Mouse (Mus musculus) bone marrow macrophage, adult 2 months (primary cell): Measurements from ENCODE around the gene 2900092C05Rik. TPM values are rescaled to one million over a fixed set of nuclear protein-coding genes. Genes with fewer than 3 reads are reported as not detected.
A peak's percentile ranks its signal among the peaks of the same experiment; 100 is the strongest.

Experiments used
- H3K27ac ChIP-seq: 2 replicates; pipeline ENCODE4 v1.5.1; 2012; ENCODE audit warnings: low read depth, low read length; ENCODE audit not compliant: insufficient read depth
- H3K4me1 ChIP-seq: 2 replicates; pipeline ENCODE4 v1.6.1; 2012; ENCODE audit warnings: low read length; ENCODE audit not compliant: control insufficient read depth, insufficient read depth
- H3K4me3 ChIP-seq: 2 replicates; pipeline ENCODE4 v1.5.1; 2012; ENCODE audit warnings: mild to moderate bottlenecking, low read length, moderate library complexity; ENCODE audit not compliant: insufficient read depth
- CTCF ChIP-seq: IDR thresholded peaks from 2 replicates; pipeline ENCODE4 v1.5.1; 2012; ENCODE audit warnings: low read depth, mild to moderate bottlenecking, low read length, moderate library complexity
- POLR2A ChIP-seq: IDR thresholded peaks from 2 replicates; pipeline ENCODE4 v1.6.1; 2012; ENCODE audit warnings: mild to moderate bottlenecking, low read depth, low read length, borderline replicate concordance
- polyA plus RNA-seq: library from polyadenylated mRNA; stranded (reverse); fragments of >200 nt; gene quantifications from 2 replicates; pipeline ENCODE4 v1.2.4, GENCODE M21; 2012; ENCODE audit not compliant: missing spikeins, insufficient read depth, insufficient read length

The 2900092C05Rik gene
- polyA plus RNA-seq, result not detected in 2 replicates

GRCm38 (mm10) chr7:12512217-12512616 lies at the start of gene 2900092C05Rik:
TSS of gene 2900092C05Rik (plus strand) at chr7:12512517.
- TF ChIP-seq POLR2A, result no peak
- Histone ChIP-seq H3K4me3 (no peak within 1 kb of the TSS), H3K27ac (no peak within 1 kb of the TSS), H3K4me1 (no peaks in the 10 kb centered on the region)

- no peak within 1 kb of the TSS for H3K27ac ChIP-seq
Observed at GRCm38 (mm10) chr7:12478158-12479008, 33.9 kb upstream of the 2900092C05Rik start, which contains the start of gene Zfp606. TSS of gene Zfp606 (plus strand) at chr7:12478293.

GRCm38 (mm10) chr7:12479009-12479346 lies 33.3 kb upstream of the 2900092C05Rik start:
- H3K27ac ChIP-seq, result no peak overlapping the region
- peak overlapping the region; percentile 88 for H3K4me3 ChIP-seq
- peaks cover 5% of the 10 kb centered on the region; the same call in 1 of the 2 replicates for H3K4me1 ChIP-seq
- TF ChIP-seq CTCF (no peak), POLR2A (no peak)

More at GRCm38 (mm10) chr7:12478158-12479008, 33.9 kb upstream of the 2900092C05Rik start, which contains the start of gene Zfp606:
- Histone ChIP-seq H3K4me1 (peaks cover 5% of the 10 kb centered on the region; the same call in 1 of the 2 replicates), H3K4me3 (peak within 1 kb of the TSS; percentile 88)
- TF ChIP-seq CTCF (no peak), POLR2A (no peak)

GRCm38 (mm10) chr7:12479525-12479924 lies 32.8 kb upstream of the 2900092C05Rik start:
- no peak overlapping the region for H3K27ac ChIP-seq
- H3K4me3 ChIP-seq, result peak overlapping the region; percentile 88
- TF ChIP-seq CTCF (no peak), POLR2A (no peak)
- peaks cover 5% of the 10 kb centered on the region; the same call in 1 of the 2 replicates for H3K4me1 ChIP-seq

GRCm38 (mm10) chr7:12483771-12484170 lies 28.5 kb upstream of the 2900092C05Rik start:
- Histone ChIP-seq H3K4me1 (peaks cover 5% of the 10 kb centered on the region; the same call in 1 of the 2 replicates), H3K4me3 (no peak overlapping the region), H3K27ac (no peak overlapping the region)
- TF ChIP-seq POLR2A (no peak), CTCF (no peak)

GRCm38 (mm10) chr7:12485956-12486355 lies 26.4 kb upstream of the 2900092C05Rik start:
- Histone ChIP-seq H3K27ac (no peak overlapping the region), H3K4me3 (no peak overlapping the region), H3K4me1 (no peaks in the 10 kb centered on the region)
- TF ChIP-seq POLR2A (no peak), CTCF (no peak)

GRCm38 (mm10) chr7:12486691-12487090 lies 25.6 kb upstream of the 2900092C05Rik start:
- Histone ChIP-seq H3K4me1 (no peaks in the 10 kb centered on the region), H3K4me3 (no peak overlapping the region), H3K27ac (no peak overlapping the region)
- TF ChIP-seq POLR2A (no peak), CTCF (no peak)

- H3K27ac ChIP-seq, result no peak overlapping the region
- TF ChIP-seq CTCF (no peak), POLR2A (no peak)
- no peak overlapping the region for H3K4me3 ChIP-seq
- H3K4me1 ChIP-seq, result no peaks in the 10 kb centered on the region
Observed at GRCm38 (mm10) chr7:12510913-12511312, 1.4 kb upstream of the 2900092C05Rik start.

Other genes starting within 250 kb of the 2900092C05Rik start
- 0.13 TPM in 1 of 2 replicates, not detected in the other for gene Vmn1r81, start 244.2 kb upstream of the 2900092C05Rik start, polyA plus RNA-seq
- gene Vmn1r82, start 212.1 kb upstream of the 2900092C05Rik start, polyA plus RNA-seq, result not detected in 2 replicates
- gene Vmn1r83, start 183.0 kb upstream of the 2900092C05Rik start, polyA plus RNA-seq, result 0.20 TPM in 1 of 2 replicates, not detected in the other
- 0.16 TPM in 1 of 2 replicates, not detected in the other for gene Vmn1r84, start 143.2 kb upstream of the 2900092C05Rik start, polyA plus RNA-seq
- 0.85 and 0.91 TPM in 2 replicates for gene Zfp551, start 89.8 kb upstream of the 2900092C05Rik start, polyA plus RNA-seq
- gene Zfp606, start 34.2 kb upstream of the 2900092C05Rik start, polyA plus RNA-seq, result 6.6 and 7.2 TPM in 2 replicates
- 0.03 and 0.05 TPM in 2 replicates for gene Vmn2r53, start 96.3 kb downstream of the 2900092C05Rik start, polyA plus RNA-seq
- not detected in 2 replicates for gene Vmn2r54, start 127.8 kb downstream of the 2900092C05Rik start, polyA plus RNA-seq
- not detected in 2 replicates for gene Vmn2r55, start 172.5 kb downstream of the 2900092C05Rik start, polyA plus RNA-seq
- not detected in 2 replicates for gene Vmn2r56, start 222.5 kb downstream of the 2900092C05Rik start, polyA plus RNA-seq